Mouse (Mus musculus): ENCODE data around the gene Olfr352.

GRCm38 (mm10) chr2:36897114-36897513 is 28.9 kb downstream of the Olfr352 start:
- TF ChIP-seq POLR2A (IDR thresholded peaks at IDR 0.05; ENCODE audit: low read depth, low read length) (no peak), CTCF (conservative IDR thresholded peaks at IDR 0.05; ENCODE audit: insufficient read depth, insufficient read length, low read depth, low read length) (no peak)

Data from kidney, adult 2 months (tissue).